22 mouse cellular contexts compared by ENCODE assay signal in genomic region chr7:139186436-139186835, GRCm38 (mm10). TPM values are rescaled to one million over a fixed set of nuclear protein-coding genes. Genes with fewer than 3 reads are reported as not detected.
DNase-seq lines count a peak whose midpoint lies in the region; ATAC-seq and TF ChIP-seq lines count a peak whose summit lies in the region.
"Had no signal": no experiment of that assay in that cellular context is flagged by ENCODE, and none has a peak within 500 bp of the region (broad histone marks: within the 10 kb centered on the region; RNA-seq: fewer than 3 reads in every experiment).

No protein-coding gene starts in this region.

- no peak for DNase-seq in forebrain, postnatal 0 days
- no peak for DNase-seq in layer of hippocampus, adult 2 months (ENCODE audit: low spot score in 2 of 2)
- no peak for DNase-seq in layer of hippocampus, postnatal 10 days (ENCODE audit: low spot score in 2 of 2)
- DNase-seq in right cerebral cortex, postnatal 10 days (ENCODE audit: low spot score in 2 of 2), result peak; percentile 51 to 53
- DNase-seq in right cerebral cortex, postnatal 25 days, result no peak
- peak; percentile 9 for DNase-seq in stomach, postnatal 0 days (ENCODE audit: low spot score)
- DNase-seq: adrenal gland, postnatal 36 days; cerebellum, adult 11-12 months; heart, postnatal 10 days; kidney, postnatal 25 days; left cerebral cortex, postnatal 4 days; lung, embryonic 14.5 days; thymus, postnatal 14 days had no signal

- H3K4me1 ChIP-seq in forebrain, postnatal 0 days (ENCODE audit: insufficient read depth), result peaks cover 13% of the 10 kb centered on the region
- H3K4me1 ChIP-seq in forebrain, embryonic 12.5 days, result peaks cover 8% of the 10 kb centered on the region
- H3K4me1 ChIP-seq in stomach, postnatal 0 days (replicated peaks; ENCODE audit: control insufficient read depth, insufficient read depth), result no peaks in the 10 kb centered on the region

- H3K27me3 ChIP-seq in forebrain, postnatal 0 days (ENCODE audit: insufficient read depth, low read length), result 0 out of 2 replicates have a peak, but pooled peaks cover 3% of the 10 kb centered on the region
- H3K27me3 ChIP-seq in forebrain, embryonic 12.5 days, result peaks cover 53% of the 10 kb centered on the region
- no peaks in the 10 kb centered on the region for H3K27me3 ChIP-seq in stomach, postnatal 0 days (ENCODE audit: control insufficient read depth, insufficient read depth, low read length)

- ATAC-seq in forebrain, postnatal 0 days, result no peak
- no peak for ATAC-seq in forebrain, embryonic 12.5 days (ENCODE audit: low FRiP score)
- ATAC-seq in stomach, postnatal 0 days (ENCODE audit: low FRiP score, low TSS enrichment), result no peak
- ATAC-seq in frontal cortex, adult (ENCODE audit: low TSS enrichment), result no peak; the same call in 1 of the 2 replicates
- ATAC-seq: intestine, postnatal 0 days had no signal

- H3K27ac ChIP-seq in forebrain, postnatal 0 days (ENCODE audit: low read depth, low read length), result no peak overlapping the region
- no peak overlapping the region for H3K27ac ChIP-seq in forebrain, embryonic 12.5 days
- peak overlapping the region; percentile 86 for H3K27ac ChIP-seq in layer of hippocampus, adult 2 months
- H3K27ac ChIP-seq in stomach, postnatal 0 days (replicated peaks), result no peak overlapping the region
- H3K27ac ChIP-seq: forebrain, embryonic 10.5 days; limb, embryonic 15.5 days; liver, embryonic 14.5 days had no signal

- H3K4me3 ChIP-seq in forebrain, postnatal 0 days (ENCODE audit: low read depth, low read length), result no peak overlapping the region
- H3K4me3 ChIP-seq in forebrain, embryonic 12.5 days (replicated peaks), result no peak overlapping the region
- peak overlapping the region; percentile 64 for H3K4me3 ChIP-seq in layer of hippocampus, adult 2 months
- H3K4me3 ChIP-seq in stomach, postnatal 0 days (ENCODE audit: low read depth, low read length), result no peak overlapping the region
- H3K4me3 ChIP-seq: heart, embryonic 12.5 days had no signal

- WGBS in forebrain, postnatal 0 days, result 75% methylated on average over 8 of the region's 8 CpGs
- 79% methylated on average over 8 of the region's 8 CpGs for WGBS in forebrain, embryonic 12.5 days
- 75% methylated on average over 8 of the region's 8 CpGs for WGBS in stomach, postnatal 0 days

- H3K9ac ChIP-seq in forebrain, postnatal 0 days, result no peak overlapping the region
- H3K9ac ChIP-seq in forebrain, embryonic 12.5 days, result no peak overlapping the region
- H3K9ac ChIP-seq in stomach, postnatal 0 days (ENCODE audit: low read length), result no peak overlapping the region
- H3K9ac ChIP-seq: heart, embryonic 12.5 days; limb, embryonic 15.5 days; liver, embryonic 14.5 days; lung, embryonic 14.5 days had no signal

- TF ChIP-seq CTCF in forebrain, postnatal 0 days (IDR thresholded peaks at IDR 0.05; ENCODE audit: low read depth), result no peak
- TF ChIP-seq CTCF in layer of hippocampus, adult 2 months (conservative IDR thresholded peaks at IDR 0.05), result no peak
- TF ChIP-seq CTCF in stomach, postnatal 0 days (IDR thresholded peaks at IDR 0.05; ENCODE audit: low read depth), result no peak

- peak overlapping the region; percentile 81 for H3K4me2 ChIP-seq in forebrain, postnatal 0 days (ENCODE audit: low read depth)
- no peak overlapping the region for H3K4me2 ChIP-seq in forebrain, embryonic 12.5 days
- no peak overlapping the region for H3K4me2 ChIP-seq in stomach, postnatal 0 days (replicated peaks; ENCODE audit: low read depth)
- H3K4me2 ChIP-seq: heart, embryonic 12.5 days had no signal

- H3K36me3 ChIP-seq in forebrain, postnatal 0 days (ENCODE audit: insufficient read depth), result no peaks in the 10 kb centered on the region
- no peaks in the 10 kb centered on the region for H3K36me3 ChIP-seq in forebrain, embryonic 12.5 days (replicated peaks)
- H3K36me3 ChIP-seq in stomach, postnatal 0 days (ENCODE audit: control insufficient read depth, insufficient read depth, low read length), result no peaks in the 10 kb centered on the region
- H3K36me3 ChIP-seq: forebrain, embryonic 10.5 days; heart, embryonic 12.5 days; limb, embryonic 15.5 days had no signal

- TF ChIP-seq EP300 in stomach, postnatal 0 days (optimal IDR thresholded peaks at IDR 0.05), result no peak

- no peaks in the 10 kb centered on the region for H3K9me3 ChIP-seq in forebrain, postnatal 0 days (ENCODE audit: low read length)
- H3K9me3 ChIP-seq in forebrain, embryonic 12.5 days, result no peaks in the 10 kb centered on the region
- no peaks in the 10 kb centered on the region for H3K9me3 ChIP-seq in stomach, postnatal 0 days (ENCODE audit: control insufficient read depth, low read length)
- H3K9me3 ChIP-seq: limb, embryonic 15.5 days had no signal

RNA-seq across cellular contexts. Expression of gene Lrrc27, which starts 26.4 kb away (rescaled TPM):
- 2.5 and 8.1 TPM in 2 replicates for total RNA-seq in forebrain, postnatal 0 days (2014; rRNA removed)
- 4.2 and 5.1 TPM in 2 replicates for polyA plus RNA-seq in forebrain, postnatal 0 days (2015; fragmentation: Nextera tagmentation; extraction: Ambion mirVana)
- polyA plus RNA-seq in forebrain, embryonic 12.5 days (2016; fragmentation: Nextera tagmentation; extraction: Ambion mirVana), result 5.1 and 6.0 TPM in 2 replicates
- 1 to 10 TPM; 6.8 to 6.9 TPM for total RNA-seq in layer of hippocampus, adult 2 months (2021)
- 1 to 10 TPM; 4.3 TPM for total RNA-seq in layer of hippocampus, postnatal 10 days (2021)
- 3.6 and 5.1 TPM in 2 replicates for polyA plus RNA-seq in stomach, postnatal 0 days (2015; fragmentation: Nextera tagmentation; extraction: Ambion mirVana)

RNA-seq across cellular contexts. Expression of gene Stk32c, which starts 26.7 kb away (rescaled TPM):
- total RNA-seq in forebrain, postnatal 0 days (2014; rRNA removed), result 26.3 and 30.7 TPM in 2 replicates
- 1.7 and 2.8 TPM in 2 replicates for polyA plus RNA-seq in forebrain, postnatal 0 days (2015; fragmentation: Nextera tagmentation; extraction: Ambion mirVana)
- polyA plus RNA-seq in forebrain, embryonic 12.5 days (2016; fragmentation: Nextera tagmentation; extraction: Ambion mirVana), result 0.46 and 0.62 TPM in 2 replicates
- 100 to 1,000 TPM; 102 to 105 TPM for total RNA-seq in layer of hippocampus, adult 2 months (2021)
- 10 to 100 TPM; 57.8 to 65.0 TPM for total RNA-seq in layer of hippocampus, postnatal 10 days (2021)
- polyA plus RNA-seq in stomach, postnatal 0 days (2015; fragmentation: Nextera tagmentation; extraction: Ambion mirVana), result 0.11 TPM in 1 of 2 replicates, not detected in the other
- total RNA-seq: megakaryocyte, adult 5-6 weeks had no signal
- polyA plus RNA-seq: heart, embryonic 12.5 days; kidney, embryonic 14.5 days had no signal

Comparison
In these comparisons a context has a peak if more than half of its experiments do, and no peak if none do; other contexts are left out.
1. DNase-seq: peak in right cerebral cortex, postnatal 10 days (2 of 2) and stomach, postnatal 0 days (single experiment); none in forebrain, postnatal 0 days (single experiment), layer of hippocampus, adult 2 months (0 of 2), layer of hippocampus, postnatal 10 days (0 of 2) and right cerebral cortex, postnatal 25 days (single experiment).